9 mouse cellular contexts compared by ENCODE assay signal in the genomic region with DNA sequence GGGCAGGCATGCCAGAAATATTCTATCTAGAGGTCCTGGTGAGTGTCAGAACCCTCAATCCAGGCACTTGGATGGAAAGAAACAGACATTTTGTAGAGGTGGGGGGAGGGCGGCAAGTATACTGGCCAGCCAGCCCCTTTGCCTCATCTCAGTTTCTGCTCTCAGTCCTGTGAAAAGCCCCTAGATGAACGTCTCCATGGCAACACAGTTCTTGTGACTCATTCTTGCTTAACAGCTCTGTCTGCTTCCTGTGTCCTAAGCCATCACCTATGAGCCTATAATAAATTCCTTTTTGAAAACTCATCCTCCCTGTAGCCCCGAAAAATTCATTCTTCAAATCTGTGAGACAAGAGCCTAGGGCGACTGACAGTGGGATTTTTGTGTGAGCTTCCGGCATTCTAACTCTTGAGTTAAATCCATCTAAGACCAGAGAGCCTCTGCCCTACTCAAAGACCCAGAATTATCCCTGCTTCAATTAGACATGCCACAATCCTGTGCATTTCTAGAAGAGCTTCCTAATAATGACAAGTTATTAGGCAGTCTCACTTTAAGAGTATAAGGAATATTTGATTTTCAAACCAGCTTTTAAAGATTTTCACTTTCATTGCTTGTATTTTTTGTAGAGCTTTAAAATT.
DNase-seq lines count a peak whose midpoint lies in the region; ATAC-seq and TF ChIP-seq lines count a peak whose summit lies in the region.
"Had no signal": no experiment of that assay in that cellular context is flagged by ENCODE, and none has a peak within 500 bp of the region (broad histone marks: within the 10 kb centered on the region; RNA-seq: fewer than 3 reads in every experiment).

No protein-coding gene starts in this region.

- no peak for TF ChIP-seq CTCF in lung, embryonic 14.5 days (IDR thresholded peaks at IDR 0.05; ENCODE audit: low read depth)
- TF ChIP-seq CTCF in lung, adult 2 months (IDR thresholded peaks at IDR 0.05; ENCODE audit: insufficient read depth, low read length) = no peak

- peak; percentile 40 for DNase-seq in lung, embryonic 14.5 days
- DNase-seq in lung, adult 2 months = no peak
- DNase-seq in forebrain, embryonic 10.5 days (ENCODE audit: extremely low spot score, low spot score) = peak; percentile 19
- DNase-seq in right cerebral cortex, postnatal 10 days (ENCODE audit: low spot score in 2 of 2) = peak; percentile 20 to 29
- no peak for DNase-seq in thymus, postnatal 25 days
- no peak for DNase-seq in heart, postnatal 10 days
- DNase-seq in natural killer cell, adult 2 months (ENCODE audit: low spot score in 2 of 2) = no peak
- DNase-seq: kidney, adult 8-10 months had no signal

- WGBS in lung, embryonic 14.5 days = 28% methylated on average over 5 of the region's 5 CpGs
- 41% methylated on average over 5 of the region's 5 CpGs for WGBS in lung, adult 2 months
- 40% methylated on average over 5 of the region's 5 CpGs for WGBS in forebrain, embryonic 10.5 days
- 33% methylated on average over 5 of the region's 5 CpGs for WGBS in limb, embryonic 13.5 days

- intact Hi-C loops in heart, postnatal 10 days (cut with DNase I) = no loop called here

- no peak overlapping the region for H3K27ac ChIP-seq in lung, embryonic 14.5 days (ENCODE audit: low read depth)
- H3K27ac ChIP-seq in forebrain, embryonic 10.5 days = peak overlapping the region; percentile 76
- no peak overlapping the region for H3K27ac ChIP-seq in limb, embryonic 13.5 days

- no peak for ATAC-seq in lung, embryonic 14.5 days (ENCODE audit: insufficient read depth)
- ATAC-seq in limb, embryonic 13.5 days (ENCODE audit: low FRiP score, low read depth) = peak; percentile 83

- no peak overlapping the region for H3K9ac ChIP-seq in lung, embryonic 14.5 days
- H3K9ac ChIP-seq in limb, embryonic 13.5 days = no peak overlapping the region

- H3K4me2 ChIP-seq in lung, embryonic 14.5 days = no peak overlapping the region
- H3K4me2 ChIP-seq in limb, embryonic 13.5 days (replicated peaks) = no peak overlapping the region

- no peaks in the 10 kb centered on the region for H3K27me3 ChIP-seq in lung, embryonic 14.5 days (ENCODE audit: insufficient read depth, low read length)
- H3K27me3 ChIP-seq in forebrain, embryonic 10.5 days (ENCODE audit: poor library complexity, severe bottlenecking) = peaks cover 17% of the 10 kb centered on the region
- H3K27me3 ChIP-seq in limb, embryonic 13.5 days = no peaks in the 10 kb centered on the region; the same call in 1 of the 2 replicates

- H3K4me3 ChIP-seq in lung, embryonic 14.5 days (ENCODE audit: low read depth, low read length) = no peak overlapping the region
- no peak overlapping the region for H3K4me3 ChIP-seq in lung, adult 2 months (replicated peaks; ENCODE audit: extremely low read depth, low read depth, low read length)
- no peak overlapping the region for H3K4me3 ChIP-seq in forebrain, embryonic 10.5 days
- H3K4me3 ChIP-seq in limb, embryonic 13.5 days = no peak overlapping the region

- no peaks in the 10 kb centered on the region for H3K9me3 ChIP-seq in lung, embryonic 14.5 days (ENCODE audit: low read depth, low read length)
- H3K9me3 ChIP-seq in forebrain, embryonic 10.5 days = no peaks in the 10 kb centered on the region
- H3K9me3 ChIP-seq in limb, embryonic 13.5 days = no peaks in the 10 kb centered on the region

- no peak for TF ChIP-seq POLR2A in lung, adult 2 months (IDR thresholded peaks at IDR 0.05; ENCODE audit: borderline replicate concordance, extremely low read depth, low read depth, low read length)

- H3K4me1 ChIP-seq in lung, embryonic 14.5 days (ENCODE audit: insufficient read depth) = no peaks in the 10 kb centered on the region
- no peaks in the 10 kb centered on the region for H3K4me1 ChIP-seq in lung, adult 2 months (ENCODE audit: control insufficient read depth, insufficient read depth, low read length)
- peaks cover 19% of the 10 kb centered on the region for H3K4me1 ChIP-seq in forebrain, embryonic 10.5 days
- no peaks in the 10 kb centered on the region for H3K4me1 ChIP-seq in limb, embryonic 13.5 days

- H3K36me3 ChIP-seq in lung, embryonic 14.5 days (ENCODE audit: insufficient read depth) = no peaks in the 10 kb centered on the region
- H3K36me3 ChIP-seq in forebrain, embryonic 10.5 days (replicated peaks) = no peaks in the 10 kb centered on the region
- H3K36me3 ChIP-seq in limb, embryonic 13.5 days = no peaks in the 10 kb centered on the region

Comparison
In these comparisons a context has a peak if more than half of its experiments do, and no peak if none do; other contexts are left out.
1. DNase-seq: peak in lung, embryonic 14.5 days (single experiment), forebrain, embryonic 10.5 days (single experiment) and right cerebral cortex, postnatal 10 days (2 of 2); none in lung, adult 2 months (single experiment), thymus, postnatal 25 days (single experiment), heart, postnatal 10 days (0 of 2) and natural killer cell, adult 2 months (0 of 2).